Mouse (Mus musculus): ENCODE results near the gene Ahr. TPM values are rescaled to one million over a fixed set of nuclear protein-coding genes. Genes with fewer than 3 reads are reported as not detected.
A peak's percentile ranks its signal among the peaks of the same experiment; 100 is the strongest.

The Ahr gene
- polyA plus RNA-seq, 1 experiment, result not detected

- TF ChIP-seq POLR2A (IDR thresholded peaks at IDR 0.05; ENCODE audit: insufficient read depth, low read depth, low read length) (no peak), CTCF (IDR thresholded peaks at IDR 0.05; ENCODE audit: insufficient read depth, low read depth, low read length) (no peak)
- no peaks in the 10 kb centered on the region for H3K4me1 ChIP-seq (ENCODE audit: control insufficient read depth, insufficient read depth, low read length)
- H3K27ac ChIP-seq (ENCODE audit: insufficient read depth, low read depth, low read length), result no peak overlapping the region
- 60% methylated on average over 3 of the region's 3 CpGs for WGBS
- no peak overlapping the region for H3K4me3 ChIP-seq (ENCODE audit: insufficient read depth, low read depth, low read length)
Observed at GRCm38 (mm10) chr12:35542836-35543235, 8.0 kb upstream of the Ahr start.

- Histone ChIP-seq H3K4me3 (ENCODE audit: insufficient read depth, low read depth, low read length) (no peak overlapping the region), H3K4me1 (ENCODE audit: control insufficient read depth, insufficient read depth, low read length) (no peaks in the 10 kb centered on the region), H3K27ac (ENCODE audit: insufficient read depth, low read depth, low read length) (no peak overlapping the region)
- TF ChIP-seq POLR2A (IDR thresholded peaks at IDR 0.05; ENCODE audit: insufficient read depth, low read depth, low read length) (no peak), CTCF (IDR thresholded peaks at IDR 0.05; ENCODE audit: insufficient read depth, low read depth, low read length) (no peak)
- 65% methylated on average over 3 of the region's 3 CpGs for WGBS
Observed at GRCm38 (mm10) chr12:35538843-35539242, 4.0 kb upstream of the Ahr start.

- H3K4me1 ChIP-seq (ENCODE audit: control insufficient read depth, insufficient read depth, low read length), result no peaks in the 10 kb centered on the region
- TF ChIP-seq CTCF (IDR thresholded peaks at IDR 0.05; ENCODE audit: insufficient read depth, low read depth, low read length), result no peak
- TF ChIP-seq POLR2A (IDR thresholded peaks at IDR 0.05; ENCODE audit: insufficient read depth, low read depth, low read length), result no peak
- peak overlapping the region; percentile 86 for H3K4me3 ChIP-seq (ENCODE audit: insufficient read depth, low read depth, low read length)
- no peak overlapping the region for H3K27ac ChIP-seq (ENCODE audit: insufficient read depth, low read depth, low read length)
- WGBS, result 2% methylated on average over 49 of the region's 49 CpGs
Observed at GRCm38 (mm10) chr12:35534114-35534753, 604 bp downstream of the Ahr start.

GRCm38 (mm10) chr12:35533748-35534113 is 1.1 kb downstream of the Ahr start:
- peak overlapping the region; percentile 86 for H3K4me3 ChIP-seq (ENCODE audit: insufficient read depth, low read depth, low read length)
- no peak overlapping the region for H3K27ac ChIP-seq (ENCODE audit: insufficient read depth, low read depth, low read length)
- TF ChIP-seq POLR2A (IDR thresholded peaks at IDR 0.05; ENCODE audit: insufficient read depth, low read depth, low read length), result no peak
- no peak for TF ChIP-seq CTCF (IDR thresholded peaks at IDR 0.05; ENCODE audit: insufficient read depth, low read depth, low read length)
- H3K4me1 ChIP-seq (ENCODE audit: control insufficient read depth, insufficient read depth, low read length), result no peaks in the 10 kb centered on the region

GRCm38 (mm10) chr12:35533133-35533532 is 1.7 kb downstream of the Ahr start:
- Histone ChIP-seq H3K4me1 (ENCODE audit: control insufficient read depth, insufficient read depth, low read length) (no peaks in the 10 kb centered on the region), H3K4me3 (ENCODE audit: insufficient read depth, low read depth, low read length) (no peak overlapping the region), H3K27ac (ENCODE audit: insufficient read depth, low read depth, low read length) (no peak overlapping the region)
- WGBS, result 65% methylated on average over 5 of the region's 5 CpGs
- TF ChIP-seq CTCF (IDR thresholded peaks at IDR 0.05; ENCODE audit: insufficient read depth, low read depth, low read length), result no peak
- no peak for TF ChIP-seq POLR2A (IDR thresholded peaks at IDR 0.05; ENCODE audit: insufficient read depth, low read depth, low read length)

GRCm38 (mm10) chr12:35532151-35532550 is 2.7 kb downstream of the Ahr start:
- Histone ChIP-seq H3K27ac (ENCODE audit: insufficient read depth, low read depth, low read length) (no peak overlapping the region), H3K4me3 (ENCODE audit: insufficient read depth, low read depth, low read length) (no peak overlapping the region), H3K4me1 (ENCODE audit: control insufficient read depth, insufficient read depth, low read length) (no peaks in the 10 kb centered on the region)
- TF ChIP-seq POLR2A (IDR thresholded peaks at IDR 0.05; ENCODE audit: insufficient read depth, low read depth, low read length), result no peak
- WGBS, result 20% methylated on average over 5 of the region's 5 CpGs

GRCm38 (mm10) chr12:35530587-35530986 is 4.3 kb downstream of the Ahr start:
- Histone ChIP-seq H3K27ac (ENCODE audit: insufficient read depth, low read depth, low read length) (no peak overlapping the region), H3K4me1 (ENCODE audit: control insufficient read depth, insufficient read depth, low read length) (no peaks in the 10 kb centered on the region), H3K4me3 (ENCODE audit: insufficient read depth, low read depth, low read length) (no peak overlapping the region)
- TF ChIP-seq POLR2A (IDR thresholded peaks at IDR 0.05; ENCODE audit: insufficient read depth, low read depth, low read length) (no peak), CTCF (IDR thresholded peaks at IDR 0.05; ENCODE audit: insufficient read depth, low read depth, low read length) (no peak)

- WGBS, result 87% methylated on average over 6 of the region's 6 CpGs
- no peaks in the 10 kb centered on the region for H3K4me1 ChIP-seq (ENCODE audit: control insufficient read depth, insufficient read depth, low read length)
- no peak overlapping the region for H3K27ac ChIP-seq (ENCODE audit: insufficient read depth, low read depth, low read length)
- no peak overlapping the region for H3K4me3 ChIP-seq (ENCODE audit: insufficient read depth, low read depth, low read length)
- TF ChIP-seq POLR2A (IDR thresholded peaks at IDR 0.05; ENCODE audit: insufficient read depth, low read depth, low read length) (no peak), CTCF (IDR thresholded peaks at IDR 0.05; ENCODE audit: insufficient read depth, low read depth, low read length) (no peak)
Observed at GRCm38 (mm10) chr12:35527429-35527828, 7.4 kb downstream of the Ahr start.

GRCm38 (mm10) chr12:35522585-35523103 is 12.2 kb downstream of the Ahr start:
- TF ChIP-seq CTCF (IDR thresholded peaks at IDR 0.05; ENCODE audit: insufficient read depth, low read depth, low read length) (no peak), POLR2A (IDR thresholded peaks at IDR 0.05; ENCODE audit: insufficient read depth, low read depth, low read length) (no peak)
- WGBS, result 92% methylated on average over 9 of the region's 9 CpGs

GRCm38 (mm10) chr12:35515621-35516020 is 19.2 kb downstream of the Ahr start:
- TF ChIP-seq POLR2A (IDR thresholded peaks at IDR 0.05; ENCODE audit: insufficient read depth, low read depth, low read length) (no peak), CTCF (IDR thresholded peaks at IDR 0.05; ENCODE audit: insufficient read depth, low read depth, low read length) (no peak)
- Histone ChIP-seq H3K27ac (ENCODE audit: insufficient read depth, low read depth, low read length) (no peak overlapping the region), H3K4me1 (ENCODE audit: control insufficient read depth, insufficient read depth, low read length) (no peaks in the 10 kb centered on the region), H3K4me3 (ENCODE audit: insufficient read depth, low read depth, low read length) (no peak overlapping the region)
- 64% methylated on average over 3 of the region's 3 CpGs for WGBS

More at GRCm38 (mm10) chr12:35522585-35523103, 12.2 kb downstream of the Ahr start:
- no peaks in the 10 kb centered on the region for H3K4me1 ChIP-seq (ENCODE audit: control insufficient read depth, insufficient read depth, low read length)
- H3K27ac ChIP-seq (ENCODE audit: insufficient read depth, low read depth, low read length), result no peak overlapping the region
- no peak overlapping the region for H3K4me3 ChIP-seq (ENCODE audit: insufficient read depth, low read depth, low read length)

All from olfactory bulb, adult 2 months (tissue).